Mouse (Mus musculus) adrenal gland, postnatal 14 days (tissue): ENCODE data around the gene Rnf185. TPM values are rescaled to one million over a fixed set of nuclear protein-coding genes. Genes with fewer than 3 reads are reported as not detected.

ENCODE experiments used
- total RNA-seq: library from RNA; stranded (reverse); gene quantifications from 2 replicates; pipeline ENCODE4 v1.2.3, GENCODE M21; 2021

Rnf185 gene
- total RNA-seq, 1 experiment from 2014 or later: 28.9 TPM

Other genes starting within 250 kb of the Rnf185 start
- gene Eif4enif1, start 250.0 kb downstream of the Rnf185 start, total RNA-seq: 57.0 and 61.1 TPM in 2 replicates
- gene Drg1, start 185.9 kb downstream of the Rnf185 start, total RNA-seq: 93.9 and 95.9 TPM in 2 replicates
- gene Patz1, start 163.5 kb downstream of the Rnf185 start, total RNA-seq: 31.6 and 38.3 TPM in 2 replicates
- gene Pik3ip1, start 122.0 kb downstream of the Rnf185 start, total RNA-seq: 11.1 and 24.2 TPM in 2 replicates
- 21.4 and 30.6 TPM in 2 replicates for gene Limk2, start 43.2 kb downstream of the Rnf185 start, total RNA-seq
- 0.15 and 0.19 TPM in 2 replicates for gene Pla2g3, start 35.9 kb upstream of the Rnf185 start, total RNA-seq
- gene Inpp5j, start 52.5 kb upstream of the Rnf185 start, total RNA-seq: 0.75 and 0.82 TPM in 2 replicates
- gene Selenom, start 62.3 kb upstream of the Rnf185 start, total RNA-seq: 33.6 and 33.8 TPM in 2 replicates
- 56.2 and 69.1 TPM in 2 replicates for gene Smtn, start 88.2 kb upstream of the Rnf185 start, total RNA-seq
- 39.2 and 53.2 TPM in 2 replicates for gene Morc2a, start 196.8 kb upstream of the Rnf185 start, total RNA-seq